ENCODE assay signal across 10 mouse cellular contexts in genomic region chr1:74771467-74771844, GRCm38 (mm10). TPM values are rescaled to one million over a fixed set of nuclear protein-coding genes. Genes with fewer than 3 reads are reported as not detected.
DNase-seq lines count a peak whose midpoint lies in the region; ATAC-seq and TF ChIP-seq lines count a peak whose summit lies in the region.
"Had no signal": no experiment of that assay in that cellular context is flagged by ENCODE, and none has a peak within 500 bp of the region (broad histone marks: within the 10 kb centered on the region; RNA-seq: fewer than 3 reads in every experiment).

No protein-coding gene starts in this region.

- 3% methylated on average over 16 of the region's 26 CpGs for WGBS in liver, embryonic 11.5 days
- 0% methylated on average over 15 of the region's 26 CpGs for WGBS in forebrain, embryonic 13.5 days
- WGBS in limb, embryonic 14.5 days, result 1% methylated on average over 21 of the region's 26 CpGs
- WGBS in small intestine, adult 2 months, result 2% methylated on average over 19 of the region's 26 CpGs

- H3K4me1 ChIP-seq in liver, embryonic 11.5 days (replicated peaks; ENCODE audit: control insufficient read depth, insufficient read depth, low read length), result peaks cover 11% of the 10 kb centered on the region
- peaks cover 28% of the 10 kb centered on the region for H3K4me1 ChIP-seq in forebrain, embryonic 13.5 days
- H3K4me1 ChIP-seq in limb, embryonic 14.5 days (ENCODE audit: control insufficient read depth, insufficient read depth, low read length), result peaks cover 18% of the 10 kb centered on the region
- H3K4me1 ChIP-seq in small intestine, adult 2 months (ENCODE audit: control insufficient read depth, insufficient read depth, insufficient read length, low read length), result peaks cover 5% of the 10 kb centered on the region

- H3K4me3 ChIP-seq in liver, embryonic 11.5 days (ENCODE audit: low read depth, low read length), result peak overlapping the region; percentile 43
- H3K4me3 ChIP-seq in forebrain, embryonic 13.5 days, result peak overlapping the region; percentile 45
- peak overlapping the region; percentile 50 for H3K4me3 ChIP-seq in limb, embryonic 14.5 days (replicated peaks; ENCODE audit: low read length)
- peak overlapping the region; percentile 38; the same call in 1 of the 2 replicates for H3K4me3 ChIP-seq in small intestine, adult 2 months (ENCODE audit: low read depth, low read length)

- peak overlapping the region; percentile 65 for H3K4me2 ChIP-seq in liver, embryonic 11.5 days
- H3K4me2 ChIP-seq in forebrain, embryonic 13.5 days, result peak overlapping the region; percentile 83
- peak overlapping the region; percentile 92 for H3K4me2 ChIP-seq in limb, embryonic 14.5 days (replicated peaks; ENCODE audit: low read depth, low read length, severe bottlenecking)

- no peaks in the 10 kb centered on the region for H3K36me3 ChIP-seq in liver, embryonic 11.5 days (ENCODE audit: control insufficient read depth, insufficient read depth, low read length)
- H3K36me3 ChIP-seq in forebrain, embryonic 13.5 days (ENCODE audit: poor library complexity, severe bottlenecking), result no peaks in the 10 kb centered on the region
- no peaks in the 10 kb centered on the region for H3K36me3 ChIP-seq in limb, embryonic 14.5 days (ENCODE audit: control insufficient read depth, insufficient read depth, low read length)
- no peaks in the 10 kb centered on the region for H3K36me3 ChIP-seq in small intestine, adult 2 months (ENCODE audit: control insufficient read depth, insufficient read depth, low read length)

- H3K9ac ChIP-seq in liver, embryonic 11.5 days (ENCODE audit: low read depth, low read length), result no peak overlapping the region
- peak overlapping the region; percentile 50 for H3K9ac ChIP-seq in forebrain, embryonic 13.5 days
- peak overlapping the region; percentile 50 for H3K9ac ChIP-seq in limb, embryonic 14.5 days (ENCODE audit: low read depth, low read length, severe bottlenecking)

- no peaks in the 10 kb centered on the region for H3K9me3 ChIP-seq in liver, embryonic 11.5 days (ENCODE audit: control insufficient read depth, low read length)
- H3K9me3 ChIP-seq in forebrain, embryonic 13.5 days (replicated peaks), result no peaks in the 10 kb centered on the region
- H3K9me3 ChIP-seq in limb, embryonic 14.5 days (ENCODE audit: control insufficient read depth, low read length), result no peaks in the 10 kb centered on the region

- DNase-seq in liver, embryonic 11.5 days (ENCODE audit: low spot score), result no peak
- no peak for DNase-seq in liver
- DNase-seq in limb, embryonic 14.5 days (ENCODE audit: low spot score), result no peak
- DNase-seq in layer of hippocampus, adult 9-11 months, result no peak
- DNase-seq in left cerebral cortex, adult 8-10 months (ENCODE audit: low spot score in 2 of 2), result no peak
- DNase-seq in cerebellum, postnatal 10 days, result no peak
- DNase-seq: right cerebral cortex, postnatal 14 days had no signal

- H3K27ac ChIP-seq in liver, embryonic 11.5 days (ENCODE audit: low read depth, low read length), result no peak overlapping the region
- H3K27ac ChIP-seq in forebrain, embryonic 13.5 days, result no peak overlapping the region
- H3K27ac ChIP-seq in limb, embryonic 14.5 days (replicated peaks; ENCODE audit: low read depth, low read length), result no peak overlapping the region
- no peak overlapping the region for H3K27ac ChIP-seq in small intestine, adult 2 months (ENCODE audit: insufficient read depth, low read depth, low read length)

- peaks cover 91% of the 10 kb centered on the region for H3K27me3 ChIP-seq in liver, embryonic 11.5 days (replicated peaks; ENCODE audit: control insufficient read depth, insufficient read depth, low read length)
- peaks cover 98% of the 10 kb centered on the region for H3K27me3 ChIP-seq in forebrain, embryonic 13.5 days
- H3K27me3 ChIP-seq in limb, embryonic 14.5 days (ENCODE audit: control insufficient read depth, insufficient read depth, low read length), result peaks cover 72% of the 10 kb centered on the region
- H3K27me3 ChIP-seq in small intestine, adult 2 months (ENCODE audit: control insufficient read depth, insufficient read depth, low read length), result peaks cover 43% of the 10 kb centered on the region

- TF ChIP-seq CTCF in small intestine, adult 2 months (IDR thresholded peaks at IDR 0.05; ENCODE audit: extremely low read depth, insufficient read length, insufficient replicate concordance, low read depth, low read length), result no peak

- no peak for TF ChIP-seq POLR2A in limb, embryonic 14.5 days (IDR thresholded peaks at IDR 0.05; ENCODE audit: borderline replicate concordance, extremely low read depth, insufficient read depth, insufficient read length)
- no peak for TF ChIP-seq POLR2A in small intestine, adult 2 months (IDR thresholded peaks at IDR 0.05; ENCODE audit: low read depth, low read length)

- no peak for ATAC-seq in liver, embryonic 11.5 days (replicated peaks; ENCODE audit: low FRiP score)
- ATAC-seq in forebrain, embryonic 13.5 days, result peak; percentile 46
- ATAC-seq in limb, embryonic 14.5 days (ENCODE audit: low FRiP score, low read depth), result peak; percentile 24; the same call in 1 of the 2 replicates

RNA-seq across cellular contexts. Expression of gene Wnt6, which starts 0.2 kb away (rescaled TPM):
- polyA plus RNA-seq in liver, embryonic 11.5 days (2014; fragmentation: Nextera tagmentation; extraction: Ambion mirVana), result 1.5 and 2.4 TPM in 2 replicates
- polyA plus RNA-seq in forebrain, embryonic 13.5 days (2015; fragmentation: Nextera tagmentation; extraction: Ambion mirVana), result 0.73 and 0.92 TPM in 2 replicates
- 39.9 and 42.8 TPM in 2 replicates for polyA plus RNA-seq in limb, embryonic 14.5 days (2012; rRNA removed)
- 51.8 and 54.3 TPM in 2 replicates for polyA plus RNA-seq in limb, embryonic 14.5 days (2014; fragmentation: Nextera tagmentation; extraction: Ambion mirVana)
- 2.0 and 6.0 TPM in 2 replicates for polyA plus RNA-seq in small intestine, adult 2 months (2012; rRNA removed)
- total RNA-seq in left cerebral cortex, adult 8-10 months (2022), result 1 to 10 TPM; 2.4 to 3.7 (median 2.5) TPM

RNA-seq across cellular contexts. Expression of gene Wnt10a, which starts 19.9 kb away (rescaled TPM):
- 0.10 and 0.22 TPM in 2 replicates for polyA plus RNA-seq in liver, embryonic 11.5 days (2014; fragmentation: Nextera tagmentation; extraction: Ambion mirVana)
- polyA plus RNA-seq in forebrain, embryonic 13.5 days (2015; fragmentation: Nextera tagmentation; extraction: Ambion mirVana), result 0.29 and 0.63 TPM in 2 replicates
- polyA plus RNA-seq in limb, embryonic 14.5 days (2012; rRNA removed), result 3.8 and 4.7 TPM in 2 replicates
- 8.3 and 9.3 TPM in 2 replicates for polyA plus RNA-seq in limb, embryonic 14.5 days (2014; fragmentation: Nextera tagmentation; extraction: Ambion mirVana)
- 0.14 and 0.57 TPM in 2 replicates for polyA plus RNA-seq in small intestine, adult 2 months (2012; rRNA removed)
- 10 to 100 TPM; 11.0 to 11.8 (median 11.2) TPM for total RNA-seq in left cerebral cortex, adult 8-10 months (2022)

RNA-seq across cellular contexts. Expression of gene Prkag3, which starts 22.4 kb away (rescaled TPM):
- polyA plus RNA-seq in liver, embryonic 11.5 days (2014; fragmentation: Nextera tagmentation; extraction: Ambion mirVana), result not detected in 2 replicates
- polyA plus RNA-seq in forebrain, embryonic 13.5 days (2015; fragmentation: Nextera tagmentation; extraction: Ambion mirVana), result not detected in 2 replicates
- polyA plus RNA-seq in limb, embryonic 14.5 days (2012; rRNA removed), result 4.3 and 5.1 TPM in 2 replicates
- 1.4 and 2.5 TPM in 2 replicates for polyA plus RNA-seq in limb, embryonic 14.5 days (2014; fragmentation: Nextera tagmentation; extraction: Ambion mirVana)
- 1.5 TPM in 1 of 2 replicates, not detected in the other for polyA plus RNA-seq in small intestine, adult 2 months (2012; rRNA removed)
- under 1 TPM; 0.13 to 0.64 (median 0.48) TPM for total RNA-seq in left cerebral cortex, adult 8-10 months (2022)
- total RNA-seq: layer of hippocampus, postnatal 25 days had no signal

RNA-seq across cellular contexts. Expression of gene Cyp27a1, which starts 58.1 kb away (rescaled TPM):
- 2.7 and 4.0 TPM in 2 replicates for polyA plus RNA-seq in liver, embryonic 11.5 days (2014; fragmentation: Nextera tagmentation; extraction: Ambion mirVana)
- polyA plus RNA-seq in forebrain, embryonic 13.5 days (2015; fragmentation: Nextera tagmentation; extraction: Ambion mirVana), result 0.81 and 1.4 TPM in 2 replicates
- 16.1 TPM in 2 replicates for polyA plus RNA-seq in limb, embryonic 14.5 days (2012; rRNA removed)
- 11.6 and 12.2 TPM in 2 replicates for polyA plus RNA-seq in limb, embryonic 14.5 days (2014; fragmentation: Nextera tagmentation; extraction: Ambion mirVana)
- polyA plus RNA-seq in small intestine, adult 2 months (2012; rRNA removed), result 5.6 and 36.2 TPM in 2 replicates
- total RNA-seq in left cerebral cortex, adult 8-10 months (2022), result 1 to 10 TPM; 6.5 to 8.5 (median 7.8) TPM
